Mouse (Mus musculus): ENCODE data around the gene Eif5a. TPM values are rescaled to one million over a fixed set of nuclear protein-coding genes. Genes with fewer than 3 reads are reported as not detected.

Eif5a gene
- polyA plus RNA-seq, 1 experiment = 618 TPM

- peaks cover 7% of the 10 kb centered on the region for H3K4me1 ChIP-seq (replicated peaks; ENCODE audit: control insufficient read depth, insufficient read depth, low read length)
- DNase-seq = no peak
- 98% methylated on average over 11 of the region's 11 CpGs for WGBS
- peaks cover 40% of the 10 kb centered on the region for H3K36me3 ChIP-seq (ENCODE audit: control insufficient read depth, insufficient read depth, low read length)
- no peak overlapping the region for H3K4me3 ChIP-seq (ENCODE audit: control insufficient read depth, insufficient read depth, low read length)
- no peaks in the 10 kb centered on the region for H3K27me3 ChIP-seq (ENCODE audit: control insufficient read depth, insufficient read depth, low read length)
- TF ChIP-seq POLR2A (IDR thresholded peaks at IDR 0.05; ENCODE audit: control insufficient read depth, extremely low read depth, insufficient read depth, low read length, poor library complexity) = no peak
- TF ChIP-seq CTCF (IDR thresholded peaks at IDR 0.05; ENCODE audit: borderline replicate concordance, control insufficient read depth, extremely low read depth, insufficient read depth, low read length, poor library complexity) = no peak
- H3K27ac ChIP-seq (ENCODE audit: control insufficient read depth, insufficient read depth, low read length) = no peak overlapping the region
Observed at GRCm38 (mm10) chr11:69908645-69909044, 13.1 kb downstream of the Eif5a start.

DNA sequence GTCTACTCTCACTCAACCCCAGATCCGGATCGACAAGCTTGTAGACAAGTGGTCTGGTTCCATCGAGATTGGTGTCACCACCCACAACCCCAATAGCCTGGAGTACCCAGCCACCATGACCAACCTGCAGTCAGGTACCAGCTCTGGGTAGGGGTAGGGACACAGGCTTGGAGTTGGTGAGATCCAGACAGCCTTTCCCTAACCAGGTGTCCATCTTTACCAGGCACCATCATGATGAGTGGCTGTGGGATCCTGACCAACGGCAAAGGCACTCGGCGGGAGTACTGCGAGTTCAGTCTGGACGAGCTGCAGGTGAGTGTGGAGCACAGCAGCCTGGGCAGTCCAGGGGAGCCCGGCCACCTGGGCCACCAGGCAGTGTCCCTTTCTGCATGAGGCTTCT, 17.4 kb downstream of the Eif5a start:
- 98% methylated on average over 9 of the region's 9 CpGs for WGBS
- peaks cover 36% of the 10 kb centered on the region for H3K36me3 ChIP-seq (ENCODE audit: control insufficient read depth, insufficient read depth, low read length)

DNA sequence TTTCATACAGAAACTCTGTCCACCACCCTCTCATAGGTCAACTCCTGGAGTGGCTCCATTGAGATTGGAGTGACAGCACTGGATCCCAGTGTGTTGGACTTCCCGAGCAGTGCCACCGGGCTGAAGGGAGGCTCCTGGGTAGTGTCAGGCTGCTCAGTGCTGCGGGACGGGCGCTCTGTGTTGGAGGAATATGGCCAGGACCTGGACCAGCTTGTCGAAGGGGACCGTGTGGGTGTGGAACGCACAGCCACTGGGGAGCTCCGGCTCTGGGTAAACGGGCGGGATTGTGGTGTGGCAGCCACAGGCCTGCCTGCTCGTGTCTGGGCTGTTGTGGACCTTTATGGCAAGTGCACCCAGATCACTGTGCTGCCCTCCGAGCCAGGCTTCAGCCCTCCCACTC, 18.8 kb downstream of the Eif5a start:
- TF ChIP-seq CTCF (IDR thresholded peaks at IDR 0.05; ENCODE audit: borderline replicate concordance, control insufficient read depth, extremely low read depth, insufficient read depth, low read length, poor library complexity) (no peak), POLR2A (IDR thresholded peaks at IDR 0.05; ENCODE audit: control insufficient read depth, extremely low read depth, insufficient read depth, low read length, poor library complexity) (no peak)
- H3K4me3 ChIP-seq (ENCODE audit: control insufficient read depth, insufficient read depth, low read length) = no peak overlapping the region
- H3K27ac ChIP-seq (ENCODE audit: control insufficient read depth, insufficient read depth, low read length) = no peak overlapping the region
- H3K36me3 ChIP-seq (ENCODE audit: control insufficient read depth, insufficient read depth, low read length) = peaks cover 27% of the 10 kb centered on the region
- no peak for DNase-seq
- H3K27me3 ChIP-seq (ENCODE audit: control insufficient read depth, insufficient read depth, low read length) = no peaks in the 10 kb centered on the region
- H3K4me1 ChIP-seq (replicated peaks; ENCODE audit: control insufficient read depth, insufficient read depth, low read length) = peaks cover 18% of the 10 kb centered on the region
- 94% methylated on average over 13 of the region's 13 CpGs for whole genome bisulfite sequencing

More for the DNA sequence above, 17.4 kb downstream of the Eif5a start:
- Histone ChIP-seq H3K27me3 (ENCODE audit: control insufficient read depth, insufficient read depth, low read length) (no peaks in the 10 kb centered on the region), H3K27ac (ENCODE audit: control insufficient read depth, insufficient read depth, low read length) (no peak overlapping the region), H3K4me3 (ENCODE audit: control insufficient read depth, insufficient read depth, low read length) (no peak overlapping the region), H3K4me1 (replicated peaks; ENCODE audit: control insufficient read depth, insufficient read depth, low read length) (peaks cover 11% of the 10 kb centered on the region)
- no peak for DNase-seq
- TF ChIP-seq CTCF (IDR thresholded peaks at IDR 0.05; ENCODE audit: borderline replicate concordance, control insufficient read depth, extremely low read depth, insufficient read depth, low read length, poor library complexity) = no peak
- no peak for TF ChIP-seq POLR2A (IDR thresholded peaks at IDR 0.05; ENCODE audit: control insufficient read depth, extremely low read depth, insufficient read depth, low read length, poor library complexity)

DNA sequence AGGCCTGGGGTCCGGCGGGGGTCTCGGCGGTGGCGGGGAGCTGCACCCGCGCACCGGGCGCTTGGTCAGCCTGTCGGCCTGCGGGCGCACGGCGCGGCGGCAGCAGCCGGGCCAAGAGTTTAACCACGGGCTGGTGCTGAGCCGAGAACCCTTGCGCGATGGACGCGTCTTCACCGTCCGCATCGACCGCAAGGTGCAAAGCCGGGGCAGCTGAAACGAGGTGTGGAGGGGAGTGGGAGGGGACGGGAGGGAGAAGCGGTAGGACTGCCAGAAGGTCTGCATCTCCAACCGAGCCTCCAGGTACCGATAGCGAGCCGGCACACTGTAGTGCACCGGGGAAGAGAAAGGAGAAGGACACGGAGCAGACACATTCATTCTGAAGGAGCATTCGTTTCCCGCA, 19.8 kb downstream of the Eif5a start:
- WGBS = under 1% methylated on average over 39 of the region's 39 CpGs
- peaks cover 18% of the 10 kb centered on the region for H3K4me1 ChIP-seq (replicated peaks; ENCODE audit: control insufficient read depth, insufficient read depth, low read length)
- H3K36me3 ChIP-seq (ENCODE audit: control insufficient read depth, insufficient read depth, low read length) = peaks cover 18% of the 10 kb centered on the region
- peak overlapping the region; percentile 65 for H3K4me3 ChIP-seq (ENCODE audit: control insufficient read depth, insufficient read depth, low read length)
- DNase-seq = no peak
- H3K27me3 ChIP-seq (ENCODE audit: control insufficient read depth, insufficient read depth, low read length) = no peaks in the 10 kb centered on the region
- 0 out of 2 replicates have a peak overlapping the region, but pooled peaks have one; percentile 2 for H3K27ac ChIP-seq (ENCODE audit: control insufficient read depth, insufficient read depth, low read length)
- no peak for TF ChIP-seq POLR2A (IDR thresholded peaks at IDR 0.05; ENCODE audit: control insufficient read depth, extremely low read depth, insufficient read depth, low read length, poor library complexity)
- no peak for TF ChIP-seq CTCF (IDR thresholded peaks at IDR 0.05; ENCODE audit: borderline replicate concordance, control insufficient read depth, extremely low read depth, insufficient read depth, low read length, poor library complexity)

- peak; percentile 94 for DNase-seq
- Histone ChIP-seq H3K27ac (ENCODE audit: control insufficient read depth, insufficient read depth, low read length) (peak overlapping the region; percentile 86), H3K27me3 (ENCODE audit: control insufficient read depth, insufficient read depth, low read length) (no peaks in the 10 kb centered on the region), H3K4me3 (ENCODE audit: control insufficient read depth, insufficient read depth, low read length) (peak overlapping the region; percentile 65), H3K4me1 (replicated peaks; ENCODE audit: control insufficient read depth, insufficient read depth, low read length) (peaks cover 18% of the 10 kb centered on the region), H3K36me3 (ENCODE audit: control insufficient read depth, insufficient read depth, low read length) (peaks cover 18% of the 10 kb centered on the region)
- WGBS = under 1% methylated on average over 42 of the region's 42 CpGs
- TF ChIP-seq CTCF (IDR thresholded peaks at IDR 0.05; ENCODE audit: borderline replicate concordance, control insufficient read depth, extremely low read depth, insufficient read depth, low read length, poor library complexity) (0 out of 2 replicates have a peak, but pooled peaks have one; percentile 17), POLR2A (IDR thresholded peaks at IDR 0.05; ENCODE audit: control insufficient read depth, extremely low read depth, insufficient read depth, low read length, poor library complexity) (no peak)
Observed at GRCm38 (mm10) chr11:69901406-69901846, 20.3 kb downstream of the Eif5a start.

- Histone ChIP-seq H3K4me1 (replicated peaks; ENCODE audit: control insufficient read depth, insufficient read depth, low read length) (peaks cover 20% of the 10 kb centered on the region), H3K4me3 (ENCODE audit: control insufficient read depth, insufficient read depth, low read length) (peak within 1 kb of the TSS; percentile 65), H3K27ac (ENCODE audit: control insufficient read depth, insufficient read depth, low read length) (peak within 1 kb of the TSS; percentile 86), H3K27me3 (ENCODE audit: control insufficient read depth, insufficient read depth, low read length) (no peaks in the 10 kb centered on the region), H3K36me3 (ENCODE audit: control insufficient read depth, insufficient read depth, low read length) (peaks cover 12% of the 10 kb centered on the region)
- under 1% methylated on average over 38 of the region's 38 CpGs for WGBS
- TF ChIP-seq POLR2A (IDR thresholded peaks at IDR 0.05; ENCODE audit: control insufficient read depth, extremely low read depth, insufficient read depth, low read length, poor library complexity) (peak; percentile 95), CTCF (IDR thresholded peaks at IDR 0.05; ENCODE audit: borderline replicate concordance, control insufficient read depth, extremely low read depth, insufficient read depth, low read length, poor library complexity) (0 out of 2 replicates have a peak, but pooled peaks have one; percentile 49)
- peak; percentile 91 for DNase-seq
Observed at GRCm38 (mm10) chr11:69900471-69901405, 21.0 kb downstream of the Eif5a start, which contains the start of the genes 2810408A11Rik and Neurl4. TSS of gene 2810408A11Rik (minus strand) at chr11:69900987. TSS of gene Neurl4 (plus strand) at chr11:69901072.
